Mouse (Mus musculus): ENCODE measurements at regions not wholly inside any gene's neighbourhood (a gene's known extent, or its start where the extent isn't known, plus 50 kb on each side); places are given as distances from the start of the nearest gene placed in this dataset.

DNA sequence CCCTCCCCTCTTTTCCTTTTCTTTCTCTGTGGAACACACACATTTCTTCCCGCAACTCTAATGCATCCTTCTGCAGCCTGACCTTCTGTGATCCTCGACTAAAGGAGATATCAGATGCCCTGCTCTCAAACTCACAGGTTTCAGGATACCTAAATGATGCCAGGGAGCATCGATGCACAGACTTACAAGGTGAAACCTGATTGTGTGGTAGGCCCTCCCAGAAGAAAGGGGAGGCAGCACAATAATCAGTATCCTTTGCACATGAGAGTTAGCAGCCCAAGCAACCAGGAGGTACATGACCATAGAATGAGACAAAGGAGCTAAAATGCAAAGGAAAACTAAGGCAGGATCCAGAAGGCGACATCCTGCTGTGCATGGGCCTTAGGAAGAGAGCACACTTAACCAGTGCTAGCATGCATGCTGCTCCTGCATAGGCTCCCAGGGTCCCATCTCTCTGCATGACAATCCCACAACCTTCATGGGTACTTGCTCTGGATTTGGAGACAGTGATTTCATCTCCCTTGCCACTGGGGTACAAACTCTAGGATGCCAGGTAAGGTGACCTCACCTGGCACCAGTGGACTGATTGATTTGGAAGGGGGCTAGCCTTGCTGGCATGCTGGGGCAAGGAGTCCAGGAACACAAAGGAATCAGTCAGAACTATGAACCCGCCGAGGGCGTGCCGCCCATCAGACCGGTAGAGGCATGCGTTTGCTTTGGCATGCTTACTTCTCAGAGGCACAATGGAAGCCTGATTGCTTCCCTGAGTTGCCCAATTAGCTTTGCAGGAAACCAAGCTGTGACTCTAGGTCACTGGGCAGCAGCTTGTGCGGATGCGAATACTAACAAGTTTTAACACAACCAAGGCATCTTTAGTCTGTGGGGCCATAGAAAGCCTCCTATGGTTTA lies 1142.7 kb downstream of the Mrps31 start:
- ATAC-seq (ENCODE audit: extremely low read depth, insufficient number of reproducible peaks, low FRiP score, low TSS enrichment) = no peak
- no peaks in the 10 kb centered on the region for H3K27me3 ChIP-seq (replicated peaks)
- H3K27ac ChIP-seq (replicated peaks) = no peak overlapping the region
- H3K9me3 ChIP-seq = no peaks in the 10 kb centered on the region
- H3K4me1 ChIP-seq = no peaks in the 10 kb centered on the region
- no peaks in the 10 kb centered on the region for H3K36me3 ChIP-seq
- H3K4me3 ChIP-seq = no peak overlapping the region
- H3K4me2 ChIP-seq = no peak overlapping the region
- 70% methylated on average over 11 of the region's 12 CpGs for WGBS
- H3K9ac ChIP-seq = no peak overlapping the region

DNA sequence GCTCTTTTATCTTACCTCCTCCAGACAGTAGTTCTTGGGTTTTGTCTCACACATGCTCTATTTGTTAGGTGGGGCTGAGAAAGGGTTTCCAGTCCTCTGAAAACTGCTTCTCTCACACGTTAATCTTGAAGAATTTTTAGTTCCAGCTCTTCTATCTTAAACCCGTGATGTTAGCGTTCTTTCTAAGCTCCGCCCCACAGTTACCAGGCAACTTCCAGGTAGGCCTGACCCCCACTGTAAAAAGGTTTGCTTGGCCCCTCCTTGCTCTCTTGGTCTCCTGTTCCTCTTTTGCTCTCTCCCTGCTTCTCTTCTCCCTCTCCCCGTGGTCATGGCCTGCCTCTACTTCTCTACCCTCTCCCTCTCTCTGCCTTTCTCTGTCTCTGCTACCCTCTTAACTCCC lies 1149.7 kb downstream of the Mrps31 start:
- no peak overlapping the region for H3K4me2 ChIP-seq
- 0 out of 2 replicates have a peak, but pooled peaks cover 5% of the 10 kb centered on the region for H3K4me1 ChIP-seq
- no peak overlapping the region for H3K4me3 ChIP-seq
- H3K27ac ChIP-seq (replicated peaks) = no peak overlapping the region
- no peak overlapping the region for H3K9ac ChIP-seq
- H3K36me3 ChIP-seq = no peaks in the 10 kb centered on the region
- WGBS = 69% methylated on average over 5 of the region's 5 CpGs
- peaks cover 23% of the 10 kb centered on the region for H3K27me3 ChIP-seq (replicated peaks)
- H3K9me3 ChIP-seq = no peaks in the 10 kb centered on the region
- ATAC-seq (ENCODE audit: extremely low read depth, insufficient number of reproducible peaks, low FRiP score, low TSS enrichment) = no peak

DNA sequence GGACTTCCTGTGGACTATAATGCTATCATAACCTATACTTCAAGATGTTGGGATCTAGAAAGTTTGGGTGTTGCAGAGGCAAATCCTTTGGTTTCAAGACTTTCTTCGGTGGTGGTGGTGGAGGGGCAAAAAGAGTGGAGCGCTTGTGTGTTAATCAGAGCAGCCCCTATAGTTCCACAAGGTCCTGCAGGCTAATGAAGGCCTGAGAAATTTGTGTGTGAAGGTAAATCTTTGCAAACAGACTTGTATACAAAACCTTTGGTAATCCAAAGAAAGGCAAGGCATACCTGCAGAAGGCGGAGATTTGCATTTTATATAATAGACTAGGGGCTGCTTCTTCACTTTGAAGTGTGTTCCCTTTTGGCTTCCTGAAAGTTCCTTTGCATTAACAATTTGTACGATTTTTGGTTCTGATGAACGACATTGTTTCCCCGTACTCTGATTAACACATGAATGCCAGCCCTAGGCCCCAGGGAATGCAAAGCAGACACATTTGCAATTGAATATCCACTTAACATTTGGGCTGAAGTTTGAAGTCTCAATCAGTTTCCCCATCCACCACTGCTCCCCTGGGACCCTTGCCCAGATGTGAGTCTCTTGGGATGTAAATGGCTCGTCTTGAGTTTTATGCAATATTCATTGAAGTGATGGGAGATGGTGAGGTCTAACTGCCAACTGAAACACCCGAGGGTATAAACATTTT lies 1150.7 kb downstream of the Mrps31 start:
- H3K4me1 ChIP-seq = 0 out of 2 replicates have a peak, but pooled peaks cover 5% of the 10 kb centered on the region
- no peak overlapping the region for H3K4me2 ChIP-seq
- H3K27ac ChIP-seq (replicated peaks) = no peak overlapping the region
- 45% methylated on average over 8 of the region's 8 CpGs for WGBS
- no peaks in the 10 kb centered on the region for H3K9me3 ChIP-seq
- H3K4me3 ChIP-seq = no peak overlapping the region
- no peak overlapping the region for H3K9ac ChIP-seq
- no peaks in the 10 kb centered on the region for H3K36me3 ChIP-seq
- ATAC-seq (ENCODE audit: extremely low read depth, insufficient number of reproducible peaks, low FRiP score, low TSS enrichment) = no peak
- H3K27me3 ChIP-seq (replicated peaks) = peaks cover 23% of the 10 kb centered on the region

DNA sequence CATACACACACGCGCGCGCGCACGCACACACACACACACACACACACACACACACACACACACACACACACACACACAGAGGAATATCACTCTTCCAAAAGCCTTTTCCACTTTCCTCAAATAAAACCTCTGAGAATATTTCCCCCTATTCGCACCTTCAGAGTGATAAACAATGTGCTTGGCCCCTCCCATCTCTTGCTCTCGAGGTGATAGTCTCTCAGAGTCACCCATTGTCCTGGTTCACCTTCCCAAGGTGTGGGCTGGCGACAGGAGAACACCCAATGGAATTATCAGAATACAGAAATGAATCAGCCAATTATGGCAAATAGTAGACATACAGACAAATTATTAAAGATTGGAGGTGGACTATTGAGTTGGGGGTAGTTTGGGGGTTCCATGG lies 1151.3 kb downstream of the Mrps31 start:
- Histone ChIP-seq H3K36me3 (no peaks in the 10 kb centered on the region), H3K4me1 (0 out of 2 replicates have a peak, but pooled peaks cover 5% of the 10 kb centered on the region), H3K27me3 (replicated peaks) (peaks cover 23% of the 10 kb centered on the region), H3K9me3 (no peaks in the 10 kb centered on the region), H3K4me2 (no peak overlapping the region), H3K4me3 (no peak overlapping the region), H3K9ac (no peak overlapping the region), H3K27ac (replicated peaks) (no peak overlapping the region)
- no peak for ATAC-seq (ENCODE audit: extremely low read depth, insufficient number of reproducible peaks, low FRiP score, low TSS enrichment)
- WGBS = 39% methylated on average over 9 of the region's 9 CpGs

DNA sequence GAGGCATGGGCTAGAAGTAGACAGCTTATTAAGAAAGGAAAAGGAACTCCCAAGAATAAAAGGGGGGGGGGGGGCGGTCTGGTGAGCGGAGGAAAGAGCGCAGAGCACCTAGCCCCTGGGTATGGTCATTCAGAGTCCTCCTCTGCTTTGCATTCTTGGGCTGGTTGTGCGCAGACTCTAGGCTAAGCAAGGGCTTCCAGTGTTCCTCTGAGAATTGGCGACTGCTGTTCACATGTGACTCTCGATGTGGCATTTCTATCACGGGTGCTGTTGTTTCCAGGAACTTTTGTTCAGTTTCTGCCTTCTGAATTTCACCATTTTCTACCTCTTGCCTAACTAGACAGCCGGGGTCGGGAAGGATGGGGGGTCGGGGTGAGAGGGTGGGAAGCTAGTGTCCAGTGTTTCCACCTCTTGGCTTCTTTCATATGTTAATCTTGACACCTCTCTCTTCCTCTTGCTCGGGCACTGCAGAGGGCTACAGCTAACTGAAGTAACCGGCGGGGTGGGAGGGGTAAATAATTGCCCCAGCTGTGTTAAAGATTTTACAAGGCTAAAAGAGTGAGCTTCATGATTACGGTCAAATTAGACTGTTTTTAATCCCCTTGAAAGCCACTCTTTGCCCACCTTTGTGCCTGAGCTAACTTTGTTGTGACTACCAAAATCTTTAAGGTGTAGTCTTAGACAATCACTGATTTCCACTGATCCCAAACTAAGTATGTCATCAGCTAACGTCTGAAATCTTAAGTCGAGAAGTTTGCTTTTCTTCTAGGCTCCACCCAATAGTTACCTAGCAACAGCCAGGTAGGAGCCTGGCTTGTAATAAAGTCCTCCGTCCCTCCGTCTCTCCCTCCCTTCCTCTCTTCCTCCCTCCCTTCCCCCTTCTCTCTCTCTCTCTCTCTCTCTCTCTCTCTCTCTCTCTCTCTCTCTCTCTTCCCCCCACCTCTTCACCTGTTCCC lies 1152.2 kb downstream of the Mrps31 start:
- Histone ChIP-seq H3K9ac (no peak overlapping the region; the same call in 1 of the 2 replicates), H3K4me1 (0 out of 2 replicates have a peak, but pooled peaks cover 5% of the 10 kb centered on the region)

DNA sequence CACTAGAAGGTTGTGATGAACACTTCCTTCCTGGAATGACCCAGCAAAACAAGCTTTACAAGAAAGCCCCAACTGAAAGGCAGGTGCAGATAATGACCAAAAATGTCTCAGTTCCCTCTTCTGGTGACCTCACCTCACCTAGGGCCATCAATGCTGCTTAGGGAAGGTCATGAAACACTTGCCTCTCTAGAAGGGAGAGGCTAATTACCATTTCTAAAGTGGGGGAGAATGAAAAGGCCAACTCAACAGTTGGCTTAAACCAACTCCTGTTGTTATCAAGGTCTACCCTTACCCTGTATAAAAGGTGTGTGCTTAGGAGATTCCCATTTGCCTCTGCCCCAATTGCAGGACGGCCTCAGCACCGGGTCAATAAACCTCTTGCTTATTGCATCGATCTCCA lies 1156.7 kb downstream of the Mrps31 start:
- Histone ChIP-seq H3K4me2 (no peak overlapping the region), H3K36me3 (no peaks in the 10 kb centered on the region), H3K4me3 (no peak overlapping the region), H3K27ac (replicated peaks) (no peak overlapping the region), H3K9me3 (no peaks in the 10 kb centered on the region), H3K9ac (no peak overlapping the region), H3K4me1 (0 out of 2 replicates have a peak, but pooled peaks cover 5% of the 10 kb centered on the region), H3K27me3 (replicated peaks) (peaks cover 19% of the 10 kb centered on the region)
- WGBS = 83% methylated on average over 3 of the region's 3 CpGs
- no peak for ATAC-seq (ENCODE audit: extremely low read depth, insufficient number of reproducible peaks, low FRiP score, low TSS enrichment)

More for the DNA sequence above, 1152.2 kb downstream of the Mrps31 start:
- no peak overlapping the region for H3K27ac ChIP-seq (replicated peaks)
- peaks cover 23% of the 10 kb centered on the region for H3K27me3 ChIP-seq (replicated peaks)
- 11% methylated on average over 16 of the region's 18 CpGs for WGBS
- no peaks in the 10 kb centered on the region for H3K36me3 ChIP-seq
- H3K9me3 ChIP-seq = no peaks in the 10 kb centered on the region
- peak overlapping the region; percentile 30 for H3K4me3 ChIP-seq
- ATAC-seq (ENCODE audit: extremely low read depth, insufficient number of reproducible peaks, low FRiP score, low TSS enrichment) = no peak
- peak overlapping the region; percentile 61 for H3K4me2 ChIP-seq

DNA sequence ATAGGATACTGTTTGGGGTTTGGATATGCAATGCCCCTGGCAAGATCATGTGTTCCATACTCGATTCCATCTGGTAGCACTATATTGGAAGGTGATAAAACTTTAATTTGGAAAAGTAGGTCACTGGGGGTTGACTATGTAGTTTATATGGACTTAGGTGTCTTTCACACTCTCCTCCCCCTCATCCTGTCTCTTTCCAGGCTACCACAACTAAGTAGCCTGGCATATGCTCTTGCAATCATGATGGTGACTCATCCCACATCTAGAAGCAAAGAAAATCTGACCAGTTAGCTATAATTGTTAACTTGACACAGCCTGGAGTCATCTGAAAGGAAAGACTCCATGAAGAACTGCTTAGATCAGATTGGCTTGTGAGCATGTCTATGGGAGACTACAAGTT lies 1154.3 kb downstream of the Adam3 start:
- H3K9me3 ChIP-seq = no peaks in the 10 kb centered on the region
- no peak overlapping the region for H3K9ac ChIP-seq
- no peaks in the 10 kb centered on the region for H3K36me3 ChIP-seq
- no peaks in the 10 kb centered on the region for H3K27me3 ChIP-seq (replicated peaks)
- no peaks in the 10 kb centered on the region for H3K4me1 ChIP-seq
- no peak overlapping the region for H3K4me2 ChIP-seq
- H3K4me3 ChIP-seq = no peak overlapping the region
- no peak for ATAC-seq (ENCODE audit: extremely low read depth, insufficient number of reproducible peaks, low FRiP score, low TSS enrichment)
- WGBS = 79% methylated on average over 1 of the region's 1 CpGs
- no peak overlapping the region for H3K27ac ChIP-seq (replicated peaks)

DNA sequence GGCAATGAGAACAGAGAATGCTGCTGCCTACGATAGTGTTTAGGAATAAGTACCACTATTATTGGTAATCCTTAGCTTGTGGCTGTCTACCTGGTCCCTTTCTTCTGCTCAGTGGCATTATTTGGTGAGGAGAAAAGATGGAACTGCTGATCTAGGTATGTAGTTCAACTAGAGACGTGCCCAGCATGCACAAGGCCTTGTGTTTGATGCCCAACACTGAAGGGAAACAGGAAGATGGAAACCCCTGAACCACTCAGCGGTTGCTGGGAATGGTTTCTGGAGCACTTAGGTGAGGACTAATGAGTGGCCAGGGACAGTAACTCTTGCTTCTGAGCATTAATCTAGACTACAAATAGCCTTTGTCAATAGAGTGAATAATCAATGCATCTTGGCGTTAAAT lies 1145.5 kb downstream of the Adam3 start:
- no peak overlapping the region for H3K4me2 ChIP-seq
- 84% methylated on average over 4 of the region's 4 CpGs for WGBS
- H3K4me1 ChIP-seq = no peaks in the 10 kb centered on the region
- H3K27ac ChIP-seq (replicated peaks) = no peak overlapping the region
- H3K4me3 ChIP-seq = no peak overlapping the region
- no peak overlapping the region for H3K9ac ChIP-seq
- no peaks in the 10 kb centered on the region for H3K36me3 ChIP-seq
- H3K9me3 ChIP-seq = peaks cover 2% of the 10 kb centered on the region; the same call in 1 of the 2 replicates
- ATAC-seq (ENCODE audit: extremely low read depth, insufficient number of reproducible peaks, low FRiP score, low TSS enrichment) = no peak
- no peaks in the 10 kb centered on the region for H3K27me3 ChIP-seq (replicated peaks)

DNA sequence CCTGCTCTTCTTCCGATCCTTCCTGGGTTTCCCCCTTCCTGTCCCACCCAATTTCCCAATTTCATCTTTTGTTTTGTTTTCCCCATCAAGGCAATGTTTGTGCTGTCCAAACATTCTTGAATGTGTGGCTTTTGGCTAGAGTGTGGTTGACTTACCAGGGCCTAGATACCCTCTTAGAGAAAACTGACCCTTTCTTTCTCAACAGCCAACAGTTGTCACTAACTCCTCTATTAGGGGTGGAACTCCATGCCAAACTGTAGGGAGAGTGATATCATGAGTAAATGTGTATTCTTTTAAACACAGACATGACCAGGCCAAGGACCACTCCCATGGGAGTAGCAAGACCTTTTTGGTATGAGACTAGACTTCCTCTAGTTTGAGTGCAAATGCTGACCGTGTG lies 1145.0 kb downstream of the Adam3 start:
- Histone ChIP-seq H3K27ac (replicated peaks) (no peak overlapping the region), H3K4me1 (no peaks in the 10 kb centered on the region)
- ATAC-seq (ENCODE audit: extremely low read depth, insufficient number of reproducible peaks, low FRiP score, low TSS enrichment) = no peak

More for the DNA sequence above, 1145.0 kb downstream of the Adam3 start:
- Histone ChIP-seq H3K36me3 (no peaks in the 10 kb centered on the region), H3K27me3 (replicated peaks) (no peaks in the 10 kb centered on the region), H3K9ac (no peak overlapping the region), H3K9me3 (peaks cover 2% of the 10 kb centered on the region; the same call in 1 of the 2 replicates), H3K4me2 (no peak overlapping the region), H3K4me3 (no peak overlapping the region)
- WGBS = 72% methylated on average over 2 of the region's 2 CpGs

All from heart, embryonic 13.5 days (tissue).